Mouse (Mus musculus) granulocyte monocyte progenitor cell, adult 5-6 weeks (primary cell): Measurements from ENCODE around the gene Cdc37. TPM values are rescaled to one million over a fixed set of nuclear protein-coding genes. Genes with fewer than 3 reads are reported as not detected.
A peak's percentile ranks its signal among the peaks of the same experiment; 100 is the strongest.

Source experiments
- ATAC-seq: replicated peaks from 2 replicates; pipeline ENCODE4 v1.8.0; 2016; ENCODE audit warnings: mild to moderate bottlenecking, moderate TSS enrichment, inconsistent platforms; ENCODE audit not compliant: poor library complexity, severe bottlenecking
- total RNA-seq, 2 experiments: library from RNA; stranded (forward) in 1 of 2; stranded (reverse) in 1 of 2; fragments of 200-712, 200-1000 nt in 1 of 2; fragments of >200 nt in 1 of 2; fragmentation: Nextera tagmentation in 1 of 2; gene quantifications; 2 replicates each; pipeline ENCODE4 v1.2.3; 2014 to 2017

Cdc37 gene
- total RNA-seq (2014; fragmentation: Nextera tagmentation): 120 and 157 TPM in 2 replicates
- 285 and 306 TPM in 2 replicates for total RNA-seq (2017)

DNA sequence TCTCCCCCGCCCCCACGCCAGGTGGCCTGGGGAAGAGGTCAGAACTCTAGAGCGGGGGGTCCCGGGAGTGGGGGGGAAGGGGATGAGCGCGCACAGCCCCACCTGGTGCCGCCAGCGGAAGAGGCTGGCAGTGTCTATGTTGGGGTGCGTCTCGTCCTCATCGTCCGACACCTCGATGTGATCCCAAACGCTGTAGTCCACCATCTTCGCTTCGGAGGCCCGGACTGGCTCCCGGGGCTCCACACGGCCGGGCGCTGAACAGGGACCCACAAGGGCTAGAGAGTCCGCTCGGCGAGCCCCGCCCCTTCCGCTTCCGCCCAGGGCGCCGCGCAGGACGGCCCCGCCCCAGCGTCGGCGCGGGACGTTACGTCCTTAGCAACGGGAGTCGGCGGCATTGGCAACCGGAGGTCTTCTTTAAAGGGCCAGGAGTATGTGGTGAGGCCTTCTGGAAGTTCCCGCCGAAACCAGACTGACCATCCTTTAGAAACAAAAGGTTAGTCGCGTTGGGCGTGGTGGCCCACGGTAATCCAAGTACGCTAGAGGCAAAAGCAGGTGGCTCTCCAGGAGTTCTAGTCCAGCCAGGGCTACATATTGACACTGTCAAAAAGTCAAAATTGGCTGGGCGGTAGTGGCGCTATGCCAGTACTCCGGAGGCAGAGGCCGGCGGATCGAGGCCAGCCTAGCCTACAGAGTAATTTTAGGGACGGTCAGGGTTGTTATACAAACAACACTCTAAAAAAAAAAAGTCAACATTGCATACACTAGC is at the start of gene Cdc37:
Gene Cdc37, minus strand, starts transcription at position 329 of the 766 bp plus-strand sequence.
- ATAC-seq: peak; percentile 78

DNA sequence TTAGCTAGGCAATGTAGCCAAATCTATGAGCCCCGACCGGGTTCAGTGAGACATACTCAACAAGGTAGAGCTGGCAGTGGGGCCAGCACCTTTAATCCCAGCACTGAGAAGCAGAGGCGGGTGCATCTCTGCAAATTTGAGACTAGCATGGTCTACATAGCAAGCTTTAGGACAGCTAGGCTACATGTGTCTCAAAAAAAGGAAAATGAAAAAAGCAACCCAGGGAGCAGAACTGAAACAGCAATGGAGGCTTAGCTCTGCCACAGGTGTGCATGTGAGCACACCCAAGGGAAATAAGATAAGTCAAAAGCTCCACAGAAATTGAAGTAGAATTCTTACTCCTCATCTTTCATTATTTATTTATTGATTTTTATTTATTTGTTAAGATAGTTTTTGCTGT is 49.2 kb upstream of the Cdc37 start:
- no peak for ATAC-seq

DNA sequence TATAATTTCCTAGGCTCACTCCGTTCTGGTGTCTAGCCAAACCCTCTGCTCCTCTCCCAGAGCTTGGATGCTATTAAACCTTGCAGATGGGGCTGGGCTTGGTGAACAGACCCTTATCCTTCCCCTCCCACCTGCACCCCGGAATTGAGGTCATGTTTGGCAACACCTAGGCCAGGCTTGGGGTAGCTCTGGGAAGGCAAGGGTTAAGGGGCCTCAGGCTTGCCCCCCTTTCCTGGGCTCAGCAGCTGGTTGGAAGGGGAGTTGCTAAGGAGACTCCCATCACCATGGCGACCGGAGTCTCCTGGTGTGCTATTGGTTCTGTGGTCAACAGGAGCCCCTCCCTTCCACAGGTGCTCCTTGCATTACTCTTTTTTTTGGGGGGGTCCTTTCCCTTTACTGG is 48.2 kb upstream of the Cdc37 start:
- no peak for ATAC-seq

DNA sequence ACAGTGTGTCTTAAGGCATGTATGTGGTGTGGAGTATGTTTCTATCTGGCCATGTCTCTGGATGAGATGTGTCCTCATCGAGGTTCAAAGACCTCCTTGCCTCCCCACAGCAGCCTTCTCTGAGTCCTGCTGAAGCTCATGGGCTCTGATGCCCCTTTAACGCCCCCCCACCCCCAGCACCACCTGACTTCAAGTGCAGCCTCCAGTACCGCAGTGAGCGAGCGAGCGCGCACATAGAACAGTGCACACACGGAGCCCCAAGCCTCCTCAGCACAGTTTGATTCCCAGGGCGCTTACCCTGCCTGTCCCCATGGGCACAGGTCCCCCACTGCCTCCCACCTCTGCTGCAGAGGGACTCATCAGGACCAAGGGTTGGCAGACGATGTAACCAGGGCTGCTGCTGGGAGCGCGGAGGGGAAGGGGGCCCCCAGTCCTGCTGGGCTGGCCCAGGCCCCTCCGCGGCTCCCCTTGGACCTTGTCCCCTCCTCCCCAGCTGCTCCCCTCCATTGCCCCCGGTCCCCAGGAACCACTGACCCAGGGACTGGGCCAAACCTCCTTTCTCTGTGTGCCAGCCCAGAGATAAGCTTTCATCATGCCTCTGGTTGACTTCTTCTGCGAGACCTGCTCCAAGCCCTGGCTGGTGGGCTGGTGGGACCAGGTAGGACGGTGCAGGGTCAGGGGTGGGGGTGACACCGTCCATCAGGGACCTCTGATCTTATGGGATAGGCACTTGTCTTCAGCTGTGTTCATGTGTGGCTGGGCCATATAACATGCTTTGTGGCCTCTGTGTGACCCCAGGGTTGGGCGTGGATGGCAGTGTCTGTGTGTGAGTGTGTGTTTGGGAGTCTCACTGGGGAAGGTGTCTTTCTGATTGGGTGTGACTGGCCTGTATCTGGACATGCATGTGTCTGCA is 47.0 kb upstream of the Cdc37 start:
- no peak for ATAC-seq

DNA sequence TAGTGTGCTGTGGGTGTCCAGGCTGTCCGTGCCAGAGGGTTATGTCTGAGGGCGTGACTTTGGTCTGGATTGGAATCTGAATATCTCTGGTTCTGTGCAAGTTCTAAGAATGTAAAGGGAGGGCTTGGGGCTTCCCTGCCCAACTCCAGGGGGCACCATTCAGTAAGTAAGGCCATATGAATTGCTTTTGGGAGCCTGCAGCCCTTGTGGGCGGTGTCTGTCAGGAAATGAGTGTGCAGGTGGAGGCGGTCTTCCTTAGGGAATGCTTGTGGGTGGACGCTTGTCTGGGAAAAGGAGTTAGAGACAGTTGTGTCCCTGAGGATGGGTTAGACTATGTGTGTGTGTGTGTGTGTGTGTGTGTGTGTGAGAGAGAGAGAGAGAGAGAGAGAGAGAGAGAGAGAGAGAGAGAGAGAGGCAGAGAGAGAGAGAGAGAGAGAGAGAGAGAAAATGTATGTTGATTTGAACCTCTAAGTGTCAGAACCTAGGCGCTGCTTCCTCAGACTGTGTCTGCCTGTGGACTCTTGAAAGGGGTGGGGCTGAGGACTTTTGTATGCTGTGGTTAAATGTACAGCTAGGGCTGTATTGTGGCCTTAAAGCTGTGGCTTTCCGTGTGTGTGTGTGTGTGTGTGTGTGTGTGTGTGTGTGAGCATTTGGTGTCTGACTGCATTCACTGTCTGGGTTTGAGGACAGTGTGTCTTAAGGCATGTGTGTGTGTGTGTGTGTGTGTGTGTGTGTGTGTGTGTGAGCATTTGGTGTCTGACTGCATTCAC is 46.1 kb upstream of the Cdc37 start:
- ATAC-seq: 0 out of 2 replicates have a peak, but pooled peaks have one; percentile 20

DNA sequence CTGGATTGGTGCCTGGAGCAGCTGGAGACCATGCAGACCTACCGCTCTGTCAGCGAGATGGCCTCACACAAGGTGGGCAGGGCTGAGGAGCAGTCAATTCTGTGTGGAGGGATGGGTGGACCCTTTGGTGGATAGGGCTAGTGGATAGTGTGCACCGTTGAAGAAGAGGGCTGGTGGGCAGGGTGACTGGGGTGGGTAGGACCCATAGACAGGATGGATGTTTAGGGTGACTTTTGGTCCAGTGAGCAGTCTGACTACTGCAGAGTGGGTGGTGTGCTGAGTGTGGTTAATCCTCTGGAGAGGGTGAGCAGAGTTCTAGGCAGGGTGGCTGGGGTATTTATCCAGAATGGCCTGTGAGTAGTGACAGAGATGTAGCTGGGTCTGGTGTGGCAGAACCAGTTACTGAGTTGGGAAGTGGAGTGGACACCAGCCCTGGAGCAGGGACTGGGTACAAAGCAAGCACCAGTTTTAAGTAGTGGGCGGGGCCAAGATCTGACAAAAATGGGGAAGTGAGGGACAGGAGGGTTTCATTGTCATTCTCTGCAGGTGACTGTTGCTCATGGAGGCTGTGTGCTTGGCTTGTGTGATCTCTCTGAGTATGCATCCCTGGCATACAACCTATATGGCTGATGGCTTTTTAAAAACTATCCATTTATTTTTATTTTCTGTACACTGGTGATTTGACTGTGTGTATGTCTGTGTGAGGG is 45.2 kb upstream of the Cdc37 start:
- ATAC-seq: peak; percentile 74

DNA sequence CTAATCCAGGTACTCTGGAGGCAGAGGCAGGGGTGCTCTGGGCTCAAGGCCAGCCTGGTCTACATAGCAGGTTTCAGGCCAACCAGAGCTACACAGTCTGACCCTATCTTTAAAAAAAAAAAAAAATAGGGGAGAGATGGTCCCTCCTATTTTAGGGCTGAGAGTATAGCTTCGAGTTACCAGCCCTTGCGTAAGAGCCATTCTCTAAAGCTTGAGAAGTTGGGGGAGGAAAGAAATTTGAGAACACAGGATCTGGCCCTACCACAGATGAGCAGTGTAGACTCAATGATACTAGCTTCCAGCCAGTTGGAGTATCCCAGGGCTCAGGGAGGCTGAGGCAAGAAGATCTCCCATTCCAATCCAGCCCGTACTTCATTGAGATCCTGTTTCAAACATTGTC is 44.0 kb upstream of the Cdc37 start:
- ATAC-seq: no peak

DNA sequence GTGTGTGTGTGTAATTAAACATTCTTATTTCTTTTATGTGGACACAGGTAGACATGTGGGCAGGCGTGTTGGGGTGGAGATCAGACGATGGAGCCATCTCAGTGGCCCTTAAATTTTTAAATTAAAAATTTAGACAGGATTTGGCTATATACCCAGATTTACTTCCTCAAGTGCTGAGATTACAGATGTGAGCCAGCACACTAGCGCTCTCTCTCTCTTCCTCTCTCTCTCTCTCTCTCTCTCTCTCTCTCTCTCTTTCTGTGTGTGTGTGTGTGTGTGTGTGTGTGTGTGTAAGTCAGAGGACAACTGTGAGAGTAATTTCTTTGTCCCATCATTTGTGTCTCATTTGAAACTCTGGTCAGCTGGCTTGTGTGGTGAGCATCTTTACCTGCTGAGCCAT is 40.9 kb upstream of the Cdc37 start:
- ATAC-seq: no peak

DNA sequence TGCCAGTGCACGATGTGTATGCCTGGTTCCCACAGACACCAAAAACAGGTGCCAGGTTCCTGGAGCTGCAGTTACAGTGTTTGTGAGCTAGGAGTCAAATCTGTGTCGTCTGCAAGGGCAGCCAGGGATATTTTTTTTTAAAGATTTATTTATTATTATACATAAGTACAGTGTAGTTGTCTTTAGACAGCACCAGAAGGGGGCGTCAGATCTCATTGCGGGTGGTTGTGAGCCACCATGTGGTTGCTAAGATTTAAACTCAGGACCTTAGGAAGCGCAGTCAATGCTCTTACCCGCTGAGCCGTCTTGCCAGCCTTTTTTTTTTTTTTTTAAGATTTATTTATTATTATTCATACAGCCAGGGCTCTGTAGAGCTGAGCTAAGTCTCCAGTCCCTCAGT is 40.1 kb upstream of the Cdc37 start:
- ATAC-seq: no peak

DNA sequence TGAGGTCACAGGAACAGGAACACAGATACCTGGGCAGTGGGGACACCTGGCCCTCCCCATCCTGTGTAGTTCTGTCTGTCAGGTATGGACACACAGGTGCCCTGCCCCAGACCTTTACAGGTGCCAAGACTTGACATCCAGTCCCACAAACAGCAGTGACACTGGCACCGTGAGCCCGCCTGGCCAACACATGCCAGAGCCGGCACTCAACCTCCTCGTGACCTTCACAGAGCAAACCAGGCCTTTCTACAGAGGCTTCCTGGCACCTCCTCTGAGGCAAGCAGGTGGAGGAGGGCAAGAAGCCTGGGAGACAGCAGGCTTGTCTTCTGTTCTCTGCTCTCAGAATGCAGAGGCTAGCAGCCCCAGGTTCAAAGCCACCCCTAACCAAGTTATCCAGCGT is 35.7 kb upstream of the Cdc37 start:
- ATAC-seq: no peak

DNA sequence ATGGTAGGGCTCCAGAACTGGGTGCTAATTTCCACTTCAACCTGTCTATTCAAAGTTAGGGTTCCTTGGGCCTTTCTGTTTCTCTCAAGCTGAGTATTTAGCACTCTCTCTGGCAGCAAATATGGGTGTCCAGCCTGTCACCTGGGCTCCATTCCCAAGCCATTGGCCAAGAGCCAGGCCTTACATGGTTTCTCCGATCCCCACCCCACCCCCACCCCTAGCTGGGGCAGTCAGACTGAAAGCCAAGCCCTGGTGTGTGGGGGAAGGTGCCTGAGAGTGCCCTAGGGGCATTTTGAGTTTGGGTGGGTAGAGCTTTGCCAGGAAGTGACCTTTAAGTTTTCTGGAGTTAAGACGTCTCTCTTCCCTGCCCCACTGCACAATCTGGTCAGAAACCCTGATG is 35.0 kb upstream of the Cdc37 start:
- no peak for ATAC-seq

DNA sequence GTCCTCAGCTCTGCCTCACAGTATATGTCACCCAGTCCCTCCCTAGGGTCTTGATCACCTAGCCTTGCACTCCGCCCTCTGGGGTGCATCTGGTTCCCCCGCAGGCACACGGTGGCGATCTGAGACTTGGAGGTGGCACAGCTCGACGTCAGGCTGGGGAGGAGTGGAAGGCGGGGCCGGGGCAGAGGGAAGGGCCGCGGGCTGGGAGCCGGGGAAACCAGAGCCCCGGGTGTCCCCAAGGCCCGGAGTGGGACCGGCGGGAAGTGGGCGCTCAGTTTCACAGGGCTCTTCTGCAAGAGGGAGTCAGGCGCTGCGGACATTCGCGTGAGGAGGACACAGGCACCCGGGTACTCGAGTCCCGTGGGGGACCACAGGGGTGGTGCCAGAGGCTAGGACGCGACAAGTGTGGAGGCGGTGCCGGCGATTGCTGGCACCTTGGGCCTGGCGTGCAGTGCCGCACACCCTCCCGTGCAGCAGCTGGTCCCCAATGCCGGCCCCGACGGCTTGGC is 34.2 kb upstream of the Cdc37 start:
- peak; percentile 77 for ATAC-seq

DNA sequence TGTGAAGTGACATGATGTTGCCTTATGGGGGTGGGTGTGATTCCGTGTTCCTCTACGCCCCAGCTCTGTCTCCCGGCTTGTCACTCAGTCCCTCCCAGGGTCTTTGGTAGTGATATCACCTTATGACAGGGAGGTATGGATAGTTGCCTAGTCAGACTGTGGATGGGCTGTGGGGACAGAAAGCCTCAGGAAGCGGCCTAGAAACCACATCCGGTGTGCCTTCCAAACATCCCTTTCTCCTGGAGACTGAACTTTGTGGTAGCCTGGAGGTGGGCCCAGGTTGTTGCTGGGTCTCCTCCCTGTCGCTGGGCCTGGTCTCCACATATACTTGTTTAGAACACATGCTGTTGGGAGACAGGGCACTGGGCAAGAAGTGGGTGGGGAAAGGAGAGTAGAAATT is 33.6 kb upstream of the Cdc37 start:
- ATAC-seq: peak; percentile 58

DNA sequence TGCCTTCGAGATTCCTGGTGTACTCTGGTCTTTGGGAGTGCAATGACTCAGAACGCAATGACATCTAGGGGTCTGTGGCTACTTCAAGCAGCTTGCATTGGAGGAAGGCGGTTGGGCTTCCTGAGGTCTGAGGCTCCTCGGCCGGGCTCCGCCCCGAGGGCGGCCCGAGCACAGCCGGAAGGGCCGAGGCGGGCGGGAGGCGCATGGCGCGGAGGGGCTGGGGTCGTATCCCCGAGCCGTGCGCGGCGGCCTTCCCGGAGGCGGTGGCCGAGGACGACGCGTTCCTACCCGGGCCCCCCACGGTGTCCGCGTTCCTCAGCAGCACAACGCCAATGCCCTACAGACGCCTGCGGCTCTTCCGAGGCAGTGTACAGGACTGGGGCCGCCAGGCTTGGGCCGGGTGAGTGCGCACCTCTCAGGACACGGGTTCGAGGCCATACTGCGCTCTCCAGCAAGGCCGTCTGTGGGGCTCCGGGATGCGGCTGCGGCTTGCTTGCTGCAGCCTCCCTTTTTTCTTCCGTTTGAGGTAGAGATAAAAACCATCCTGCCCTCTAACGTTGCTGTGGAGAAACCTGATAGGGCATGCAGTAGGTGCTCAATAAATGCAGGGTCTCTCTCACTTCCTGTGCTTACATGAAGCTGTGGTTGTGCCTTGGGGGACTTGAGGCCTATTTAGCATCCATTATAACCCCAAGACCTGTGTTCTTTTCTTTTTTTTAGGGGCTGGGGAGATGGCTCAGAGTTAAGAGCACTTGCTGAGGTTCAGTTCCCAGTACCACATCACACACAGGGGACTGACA is 31.8 kb upstream of the Cdc37 start:
- peak; percentile 52 for ATAC-seq

DNA sequence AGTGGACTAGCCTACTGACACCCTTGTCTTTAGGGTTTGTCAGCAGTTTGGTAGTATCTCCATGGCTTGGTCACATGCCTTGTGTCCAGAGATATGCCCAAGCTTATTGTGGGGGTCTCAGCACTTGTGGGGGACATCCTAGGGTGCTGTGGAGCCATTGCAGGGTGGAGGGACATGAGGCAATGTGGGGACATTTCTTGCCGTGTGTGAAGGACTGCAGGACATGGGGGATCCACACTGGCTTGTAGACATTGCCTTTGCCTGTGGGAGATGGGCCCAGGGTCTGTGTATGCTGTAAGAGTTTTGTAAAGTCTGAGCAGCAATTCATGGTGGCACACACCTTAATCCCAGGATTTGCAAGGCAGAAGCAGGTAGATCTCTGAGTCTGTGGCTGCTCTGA is 31.1 kb upstream of the Cdc37 start:
- no peak for ATAC-seq

DNA sequence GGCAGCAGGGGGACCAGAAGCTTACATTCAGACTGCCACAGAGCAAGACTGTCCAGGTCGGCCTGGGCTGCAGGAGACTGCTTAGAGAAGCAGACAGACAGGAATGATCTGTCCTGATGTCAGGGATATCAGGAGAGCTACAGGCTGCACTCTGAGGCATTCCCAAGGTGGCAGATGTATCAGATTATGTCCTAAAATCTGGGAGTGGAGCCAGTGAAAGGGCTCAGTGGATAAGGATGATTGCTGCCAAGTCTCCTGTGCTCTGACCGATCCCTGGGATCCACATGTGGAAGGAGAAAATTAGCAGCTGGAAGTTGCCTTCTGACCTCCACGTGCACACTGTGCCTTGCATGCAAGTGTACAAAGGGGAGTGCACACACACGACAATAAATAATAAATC is 30.6 kb upstream of the Cdc37 start:
- no peak for ATAC-seq

DNA sequence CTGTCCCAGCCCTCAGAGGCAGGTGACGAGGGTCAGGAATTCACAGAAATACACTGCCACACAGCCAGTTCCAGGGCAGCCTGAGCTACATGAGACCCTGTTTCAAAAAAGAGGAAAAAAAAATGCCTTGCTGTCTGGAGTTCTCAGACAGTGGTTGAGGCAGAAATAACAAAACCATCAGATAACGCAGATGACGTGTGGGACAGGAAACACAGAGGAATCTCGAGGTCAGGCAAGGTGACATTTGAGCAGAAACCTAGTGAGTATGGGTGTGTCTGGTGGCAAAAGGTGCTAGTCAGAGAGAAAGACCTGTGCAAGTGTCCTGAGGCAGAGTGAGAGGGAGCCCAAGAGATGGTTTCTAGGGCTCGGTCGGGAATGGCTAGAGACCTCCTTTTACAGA is 22.6 kb upstream of the Cdc37 start:
- ATAC-seq: no peak

DNA sequence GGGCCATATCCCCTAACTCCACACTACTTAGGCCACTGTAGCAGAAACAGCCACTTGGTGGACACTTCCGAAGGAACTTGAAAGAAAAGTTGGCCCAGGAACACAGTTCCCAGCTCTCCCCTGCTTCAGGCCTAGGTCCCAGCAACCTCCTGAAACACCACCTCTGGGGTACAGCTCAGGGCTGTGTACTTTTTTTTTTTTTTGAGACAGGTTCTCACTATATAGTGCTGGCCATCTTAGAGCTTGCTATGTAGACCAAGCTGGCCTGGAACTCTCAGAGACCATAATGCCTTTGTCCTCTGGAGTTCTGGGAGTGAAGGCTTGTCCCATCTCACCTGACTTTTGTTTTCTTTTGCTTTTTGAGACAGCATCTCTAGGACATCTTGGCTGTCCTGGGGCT is 19.4 kb upstream of the Cdc37 start:
- no peak for ATAC-seq
